Mouse (Mus musculus) frontal cortex, adult 2 months (tissue): ENCODE measurements around the gene Gm9745. TPM values are rescaled to one million over a fixed set of nuclear protein-coding genes. Genes with fewer than 3 reads are reported as not detected.
A peak's percentile ranks its signal among the peaks of the same experiment; 100 is the strongest.
"Not testable (repeated sequence)": the region's sequence is repeated elsewhere in the genome, so short reads cannot be mapped to it uniquely, and the experiment has no call there.

Experiments used
- DNase-seq, 2 experiments: peaks; one replicate each; pipeline ENCODE4 v3.0.0; 2022; ENCODE audit warnings: low spot score in 1 of 2; ENCODE audit errors: extremely low spot score in 1 of 2
- polyA plus RNA-seq: library from polyadenylated mRNA; depleted of rRNA; stranded (reverse); fragments of >200 nt; gene quantifications from 2 replicates; pipeline ENCODE4 v1.2.3, GENCODE M21; 2012; rRNA removed

The Gm9745 gene
- 0.12 TPM in 1 of 2 replicates, not detected in the other for polyA plus RNA-seq

DNA sequence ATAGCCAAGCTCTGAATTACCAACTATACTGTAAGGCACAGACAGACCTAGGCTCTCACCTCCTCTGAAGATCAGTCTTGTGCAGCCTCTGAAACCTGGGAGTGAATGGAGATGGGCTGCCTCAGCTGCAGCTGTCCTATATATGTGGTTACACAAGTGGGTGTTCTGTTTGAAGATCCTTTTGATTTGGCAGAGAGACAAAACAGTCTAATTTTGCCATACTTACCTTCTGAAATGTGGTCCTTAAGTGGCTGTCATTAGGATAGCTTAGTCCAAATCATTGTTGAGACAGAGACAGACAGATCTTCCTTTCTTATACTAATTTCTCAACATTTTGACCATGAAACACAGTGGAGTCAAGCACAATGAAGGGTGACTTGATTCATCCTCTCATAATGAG lies at the start of gene Gm9745:
Gm9745 (minus strand) TSS at position 101 of the 400 bp plus-strand sequence.
- DNase-seq, result not testable (repeated sequence)

DNA sequence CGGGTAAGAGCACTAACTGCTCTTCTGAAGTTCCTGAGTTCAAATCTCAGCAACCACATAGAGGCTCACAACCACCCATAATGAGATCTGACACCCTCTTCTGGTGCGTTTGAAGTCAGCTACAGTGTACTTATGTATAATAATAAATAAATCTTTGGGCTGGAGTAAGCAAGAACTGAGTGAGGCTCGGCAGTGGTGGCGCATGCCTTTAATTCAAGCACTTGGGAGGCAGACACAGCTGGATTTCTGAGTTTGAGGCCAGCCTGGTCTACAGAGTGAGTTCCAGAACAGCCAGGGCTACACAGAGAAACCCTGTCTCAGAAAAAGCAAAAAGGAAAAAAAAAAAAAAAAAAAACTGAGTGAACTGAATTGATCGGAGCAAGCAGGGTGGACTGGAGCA lies 49.2 kb upstream of the Gm9745 start:
- DNase-seq, result not testable (repeated sequence)

DNA sequence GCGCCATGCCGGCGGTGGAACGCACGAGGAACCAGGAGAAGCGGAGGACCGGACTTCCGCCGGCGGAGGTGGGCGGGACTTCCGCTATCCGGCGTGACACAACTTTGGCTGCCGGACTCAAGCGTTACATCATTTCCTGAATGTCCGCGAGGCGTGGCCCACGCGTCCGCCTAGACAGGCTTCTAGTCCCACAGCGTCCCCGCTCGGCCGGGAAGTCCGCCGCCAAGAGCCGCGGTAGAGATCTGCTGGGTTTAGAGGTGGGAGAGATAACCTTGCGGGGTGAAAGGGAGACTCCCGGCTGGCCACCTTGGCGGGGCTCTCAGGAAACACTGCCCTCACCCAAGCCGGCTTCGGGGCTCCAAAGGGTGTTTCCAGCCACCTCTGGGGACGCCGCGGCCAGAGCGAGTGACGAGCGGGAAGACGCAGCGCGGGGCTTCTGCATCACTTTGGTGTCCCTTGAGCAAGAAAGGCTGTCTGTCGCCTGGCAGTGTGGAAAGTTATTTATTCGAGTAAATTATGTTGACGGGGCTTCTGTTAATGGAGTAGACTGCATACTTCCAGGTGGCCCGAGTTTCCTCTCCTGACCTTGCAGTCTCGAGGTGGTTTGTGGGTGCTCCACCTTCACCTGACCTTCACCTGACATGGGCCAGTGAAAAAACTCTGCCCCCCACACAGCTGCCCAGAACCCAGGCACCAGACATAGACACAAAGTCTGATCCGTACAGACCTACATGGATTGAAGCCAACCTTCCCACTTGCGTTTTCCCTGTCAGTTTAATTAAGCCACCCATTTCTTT lies 48.2 kb upstream of the Gm9745 start, which contains the start of gene Gtpbp4:
Gtpbp4 (minus strand) TSS at position 94 of the 797 bp plus-strand sequence.
- peak; percentile 96 to 98 for DNase-seq

DNA sequence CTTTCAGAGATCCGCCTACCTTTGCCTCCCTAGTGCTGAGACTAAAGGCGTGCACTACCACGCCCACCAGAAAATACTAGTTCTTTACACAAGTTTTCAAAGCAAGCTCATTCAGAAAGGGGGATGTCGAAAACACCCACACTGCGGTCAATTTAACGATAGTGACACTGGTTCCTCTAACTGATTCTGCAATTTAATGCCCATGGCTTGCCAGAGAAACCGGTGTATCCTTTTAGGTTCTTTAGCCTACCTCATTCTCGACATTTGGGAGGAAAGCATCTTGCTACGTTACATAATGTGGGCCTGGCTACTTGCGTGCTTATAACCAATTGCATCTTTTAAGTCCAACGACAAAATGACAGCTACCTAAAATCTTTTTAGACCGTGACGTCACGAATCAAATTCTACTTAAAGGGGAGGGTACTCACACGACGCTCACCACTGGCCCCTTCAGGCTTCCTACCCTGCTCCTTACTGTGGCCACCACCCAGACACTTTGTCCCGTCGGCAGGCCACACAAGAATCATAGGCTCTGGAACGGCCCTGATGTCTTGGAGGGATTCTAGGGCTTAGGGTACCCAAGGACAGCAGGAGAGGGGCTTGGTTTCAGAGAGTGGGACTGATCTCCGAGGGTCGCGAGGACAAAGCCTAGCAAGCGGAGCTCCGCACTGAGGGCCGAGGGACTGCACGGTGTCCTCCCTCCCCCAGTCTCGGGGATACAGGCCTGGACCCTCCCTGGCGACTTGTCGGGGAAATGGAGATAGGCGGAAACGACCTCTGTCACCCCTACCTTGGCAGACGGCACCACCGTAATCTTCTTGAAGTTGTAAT lies 47.3 kb upstream of the Gm9745 start:
- peak; percentile 3 to 35 for DNase-seq

DNA sequence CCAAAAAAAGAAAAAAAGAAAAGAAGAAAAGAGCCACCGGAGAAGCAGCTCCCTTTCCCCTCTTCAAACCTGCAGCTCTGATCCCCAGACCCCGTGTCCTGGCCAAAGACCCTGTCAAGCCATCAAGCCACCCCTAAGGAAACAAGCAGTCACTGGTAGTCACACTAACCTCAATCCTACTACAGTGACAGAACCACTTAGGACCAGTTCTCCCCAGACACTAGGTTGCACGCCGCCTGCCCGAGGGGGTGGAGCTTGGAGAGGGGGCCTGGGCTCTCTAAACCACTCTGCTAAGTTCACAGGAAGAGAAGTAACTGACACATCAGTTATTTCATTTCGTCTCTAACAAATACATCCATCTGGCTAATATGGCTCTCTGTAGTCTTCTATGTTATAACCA lies 44.2 kb upstream of the Gm9745 start:
- no peak for DNase-seq

DNA sequence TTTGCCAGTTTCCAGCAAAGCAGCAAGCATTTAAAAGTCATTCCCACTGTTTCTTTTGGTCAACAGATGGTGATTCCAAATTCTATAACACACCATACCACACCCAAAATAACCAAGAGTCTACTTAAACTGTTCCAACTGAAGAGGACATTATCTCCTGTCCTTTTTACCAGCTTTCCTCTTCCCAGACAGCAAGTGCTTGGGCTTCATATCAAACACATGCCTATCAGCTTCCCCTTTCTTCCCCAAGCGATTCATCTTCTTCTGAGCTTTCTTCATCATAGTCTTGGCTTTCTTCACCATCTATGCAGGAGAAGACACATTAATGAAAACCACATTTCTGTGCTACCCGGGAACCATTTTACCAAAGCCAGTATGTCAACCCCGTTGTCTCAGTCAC lies 24.9 kb upstream of the Gm9745 start:
- DNase-seq, result no peak

DNA sequence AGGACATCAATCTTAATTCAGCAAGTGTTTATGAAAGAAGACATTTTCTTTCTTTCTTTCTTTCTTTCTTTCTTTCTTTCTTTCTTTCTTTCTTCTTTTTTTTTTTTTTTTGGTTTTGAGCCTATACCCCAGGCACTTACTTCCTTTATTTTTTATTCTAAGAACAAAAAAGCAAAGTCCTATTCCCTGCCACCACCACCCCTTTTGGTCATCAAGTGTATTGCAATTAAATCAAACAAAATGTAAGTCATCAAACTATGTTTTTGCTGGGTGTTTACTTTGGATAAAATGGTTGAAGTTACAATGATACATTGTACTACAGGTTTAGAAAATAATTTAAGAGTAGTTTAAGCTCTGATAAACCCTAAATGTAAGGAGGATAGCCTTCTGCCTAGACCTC lies 24.3 kb upstream of the Gm9745 start:
- DNase-seq, result no peak

DNA sequence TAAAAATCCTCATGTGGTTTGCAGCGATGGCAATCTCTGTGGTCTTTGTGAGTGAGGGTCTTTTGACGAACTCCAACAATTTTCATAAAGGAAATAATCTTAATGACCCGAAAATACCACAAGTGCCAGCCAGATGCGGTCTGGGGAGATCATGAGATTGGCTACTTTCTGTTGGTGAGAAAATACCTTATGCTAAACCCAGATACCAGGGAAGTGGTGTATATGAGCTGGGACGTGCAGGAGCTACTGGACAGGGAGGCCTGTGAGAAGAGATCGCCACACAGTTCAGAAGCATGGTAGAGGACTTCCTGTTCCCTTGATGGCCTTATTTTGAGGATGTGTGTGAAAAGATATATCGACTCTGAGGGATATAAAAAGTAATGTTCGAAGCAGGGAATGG lies 19.7 kb upstream of the Gm9745 start:
- no peak for DNase-seq

DNA sequence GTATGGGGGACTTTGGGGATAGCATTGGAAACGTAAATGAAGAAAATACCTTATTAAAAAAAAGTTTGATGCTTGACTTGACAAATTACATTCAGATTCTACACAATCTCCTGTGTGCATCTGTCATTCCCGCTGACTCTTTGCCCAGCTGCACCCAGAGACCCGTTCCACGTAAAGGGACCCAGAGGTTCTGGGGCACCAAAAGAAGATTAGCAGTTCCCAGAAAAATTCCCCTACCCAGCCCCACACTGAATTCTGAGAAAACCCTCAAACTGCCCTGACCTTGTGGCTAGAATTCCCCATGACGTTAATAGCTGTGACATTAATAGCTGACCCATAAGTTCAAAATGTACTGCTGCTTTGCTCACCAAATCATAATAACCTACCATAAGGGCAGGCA lies 17.2 kb upstream of the Gm9745 start:
- no peak for DNase-seq

DNA sequence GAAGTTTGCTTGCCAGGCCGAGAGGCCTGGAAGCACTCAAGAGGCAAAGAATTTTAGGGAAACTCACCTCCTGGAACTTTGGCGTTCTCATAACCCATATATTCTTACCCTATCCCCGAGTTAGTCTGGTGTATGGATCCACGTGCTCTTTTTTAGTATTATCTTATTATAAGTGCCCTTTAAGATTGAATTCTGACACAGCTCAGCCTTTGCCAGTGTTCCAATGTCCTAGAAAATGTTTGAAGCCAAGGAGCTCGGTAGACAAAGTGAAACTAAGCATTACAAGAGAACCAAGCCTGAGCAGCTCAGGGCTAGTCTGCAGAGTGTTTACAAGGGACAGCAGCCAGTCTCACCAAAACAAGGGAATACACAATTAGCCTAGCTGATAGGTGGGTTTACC lies 14.2 kb upstream of the Gm9745 start:
- not testable (repeated sequence) for DNase-seq

DNA sequence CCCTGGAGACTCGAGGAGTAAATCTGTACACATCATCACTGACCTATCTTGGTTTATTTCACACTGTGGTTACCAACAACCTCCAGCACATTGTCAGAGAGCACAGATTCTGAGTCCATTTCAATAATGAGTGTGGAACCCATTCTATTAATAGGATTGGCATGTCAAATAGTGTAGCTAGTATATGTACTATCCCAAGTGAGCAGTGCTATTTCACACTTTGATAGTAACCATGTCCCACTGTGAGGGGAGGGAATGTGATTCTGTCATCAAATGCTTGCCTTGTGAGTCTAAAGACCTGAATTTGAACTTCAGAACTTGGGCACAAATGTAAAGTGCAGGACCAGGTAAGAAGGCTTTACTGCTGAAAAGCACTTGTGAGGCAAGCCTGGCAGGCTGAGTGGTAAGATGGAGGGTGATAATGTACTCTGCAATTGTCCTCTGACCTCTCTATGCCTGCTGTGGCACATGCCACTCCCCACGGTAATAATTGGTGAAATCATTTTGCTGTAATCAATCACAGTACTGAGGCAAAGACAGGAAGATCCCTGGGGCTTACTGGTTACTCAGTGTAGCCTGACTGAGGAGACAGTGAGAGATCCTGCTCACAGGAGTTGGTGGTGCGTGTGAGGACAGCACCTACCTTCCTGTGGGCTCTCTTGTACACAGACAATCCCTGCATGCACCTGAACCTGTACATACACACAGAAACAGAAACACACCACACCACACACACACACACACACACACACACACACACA lies 13.3 kb upstream of the Gm9745 start:
- not testable (repeated sequence) for DNase-seq

DNA sequence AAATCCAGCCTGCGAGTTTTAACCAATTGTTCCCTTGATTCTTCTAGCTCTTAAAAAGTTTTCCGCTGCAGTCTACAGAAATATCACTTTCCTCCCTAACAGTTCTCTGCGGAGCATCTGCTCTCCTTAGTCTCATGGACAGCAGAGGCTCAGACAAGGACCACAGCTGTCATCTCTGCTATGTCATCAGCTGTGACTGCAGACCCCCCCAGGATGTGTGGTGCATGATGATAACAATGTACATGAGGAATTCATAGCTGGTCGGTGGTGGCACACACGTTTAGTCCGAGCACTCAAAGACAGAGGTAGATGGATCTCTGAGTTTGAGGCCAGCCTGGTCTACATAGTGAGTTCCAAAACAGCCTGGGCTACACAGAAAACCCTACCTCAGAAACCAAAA lies 11.5 kb upstream of the Gm9745 start:
- DNase-seq, result not testable (repeated sequence)

DNA sequence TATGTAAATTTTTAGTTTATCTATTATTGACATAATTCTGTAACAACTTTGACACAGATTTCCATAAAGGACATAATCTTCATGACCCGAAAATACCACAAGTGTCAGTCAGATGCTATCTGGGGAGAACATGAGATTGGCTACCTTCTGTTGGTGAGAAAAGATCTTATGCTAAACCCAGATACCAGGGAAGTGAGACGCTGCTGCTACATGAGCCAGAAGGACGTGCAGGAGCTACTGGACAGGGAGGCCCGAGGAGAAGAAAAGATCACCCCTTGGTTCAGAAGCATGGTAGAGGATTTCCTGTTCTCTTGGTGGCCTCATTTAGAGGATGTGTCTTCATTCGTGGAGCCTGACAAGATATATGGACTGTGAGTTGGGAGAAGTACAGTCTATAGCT lies 11.0 kb upstream of the Gm9745 start:
- DNase-seq, result not testable (repeated sequence)

DNA sequence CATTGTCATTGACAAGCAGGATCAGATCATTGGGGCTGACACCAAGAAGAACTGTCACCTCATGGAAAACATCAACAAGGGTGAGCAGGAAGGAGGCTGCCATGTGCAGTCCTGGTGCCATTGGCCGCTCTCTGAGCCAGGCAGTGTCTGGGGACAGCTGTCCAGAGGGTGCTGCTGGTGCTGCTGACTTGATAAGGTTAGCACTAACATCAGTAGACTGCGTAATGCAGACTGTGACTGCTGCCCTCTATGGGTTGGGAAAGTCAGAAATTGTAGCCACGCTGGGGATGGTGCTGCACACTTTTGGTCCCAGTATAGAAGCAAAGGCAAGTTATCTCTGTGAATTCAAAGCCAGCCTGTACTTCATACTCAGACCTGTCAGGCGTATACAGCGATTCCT lies 8.8 kb upstream of the Gm9745 start:
- not testable (repeated sequence) for DNase-seq

DNA sequence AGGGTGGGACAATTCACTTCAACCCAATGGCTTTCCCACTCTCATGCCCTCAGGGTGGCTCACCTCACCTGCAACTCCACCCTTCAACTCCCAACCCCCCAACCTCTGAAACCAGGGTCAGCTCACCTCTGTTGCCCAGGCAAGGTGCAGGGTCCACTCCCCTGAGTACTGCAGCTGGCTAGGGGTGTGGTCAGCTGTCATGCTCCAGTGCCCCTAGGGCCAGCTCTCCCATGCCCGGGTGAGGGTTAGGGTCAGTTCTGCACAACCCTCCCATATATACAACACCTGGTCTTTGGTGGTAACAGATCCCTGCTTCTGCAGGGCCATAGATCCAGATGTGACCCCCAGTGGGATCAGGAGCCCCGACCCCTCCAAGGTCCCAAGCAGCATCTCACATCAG lies 7.1 kb upstream of the Gm9745 start:
- DNase-seq, result not testable (repeated sequence)

DNA sequence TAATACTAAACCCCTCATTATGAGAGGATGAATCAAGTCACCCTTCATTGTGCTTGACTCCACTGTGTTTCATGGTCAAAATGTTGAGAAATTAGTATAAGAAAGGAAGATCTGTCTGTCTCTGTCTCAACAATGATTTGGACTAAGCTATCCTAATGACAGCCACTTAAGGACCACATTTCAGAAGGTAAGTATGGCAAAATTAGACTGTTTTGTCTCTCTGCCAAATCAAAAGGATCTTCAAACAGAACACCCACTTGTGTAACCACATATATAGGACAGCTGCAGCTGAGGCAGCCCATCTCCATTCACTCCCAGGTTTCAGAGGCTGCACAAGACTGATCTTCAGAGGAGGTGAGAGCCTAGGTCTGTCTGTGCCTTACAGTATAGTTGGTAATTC lies 4.5 kb upstream of the Gm9745 start, which contains the start of gene Idi2:
Idi2 (plus strand) TSS at position 301 of the 400 bp plus-strand sequence.
- not testable (repeated sequence) for DNase-seq

DNA sequence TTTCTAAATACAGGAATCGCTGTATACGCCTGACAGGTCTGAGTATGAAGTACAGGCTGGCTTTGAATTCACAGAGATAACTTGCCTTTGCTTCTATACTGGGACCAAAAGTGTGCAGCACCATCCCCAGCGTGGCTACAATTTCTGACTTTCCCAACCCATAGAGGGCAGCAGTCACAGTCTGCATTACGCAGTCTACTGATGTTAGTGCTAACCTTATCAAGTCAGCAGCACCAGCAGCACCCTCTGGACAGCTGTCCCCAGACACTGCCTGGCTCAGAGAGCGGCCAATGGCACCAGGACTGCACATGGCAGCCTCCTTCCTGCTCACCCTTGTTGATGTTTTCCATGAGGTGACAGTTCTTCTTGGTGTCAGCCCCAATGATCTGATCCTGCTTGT lies 4.2 kb downstream of the Gm9745 start:
- not testable (repeated sequence) for DNase-seq

DNA sequence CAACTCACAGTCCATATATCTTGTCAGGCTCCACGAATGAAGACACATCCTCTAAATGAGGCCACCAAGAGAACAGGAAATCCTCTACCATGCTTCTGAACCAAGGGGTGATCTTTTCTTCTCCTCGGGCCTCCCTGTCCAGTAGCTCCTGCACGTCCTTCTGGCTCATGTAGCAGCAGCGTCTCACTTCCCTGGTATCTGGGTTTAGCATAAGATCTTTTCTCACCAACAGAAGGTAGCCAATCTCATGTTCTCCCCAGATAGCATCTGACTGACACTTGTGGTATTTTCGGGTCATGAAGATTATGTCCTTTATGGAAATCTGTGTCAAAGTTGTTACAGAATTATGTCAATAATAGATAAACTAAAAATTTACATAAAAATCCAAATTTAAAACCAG lies 6.3 kb downstream of the Gm9745 start:
- not testable (repeated sequence) for DNase-seq

DNA sequence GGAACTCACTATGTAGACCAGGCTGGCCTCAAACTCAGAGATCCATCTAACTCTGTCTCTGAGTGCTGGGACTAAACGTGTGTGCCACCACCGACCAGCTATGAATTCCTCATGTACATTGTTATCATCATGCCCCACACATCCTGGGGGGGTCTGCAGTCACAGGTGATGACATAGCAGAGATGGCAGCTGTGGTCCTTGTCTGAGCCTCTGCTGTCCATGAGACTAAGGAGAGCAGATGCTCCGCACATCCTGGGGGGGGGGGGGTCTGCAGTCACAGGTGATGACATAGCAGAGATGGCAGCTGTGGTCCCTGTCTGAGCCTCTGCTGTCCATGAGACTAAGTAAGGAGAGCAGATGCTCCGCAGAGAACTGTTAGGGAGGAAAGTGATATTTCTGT lies 6.9 kb downstream of the Gm9745 start:
- DNase-seq, result not testable (repeated sequence)

DNA sequence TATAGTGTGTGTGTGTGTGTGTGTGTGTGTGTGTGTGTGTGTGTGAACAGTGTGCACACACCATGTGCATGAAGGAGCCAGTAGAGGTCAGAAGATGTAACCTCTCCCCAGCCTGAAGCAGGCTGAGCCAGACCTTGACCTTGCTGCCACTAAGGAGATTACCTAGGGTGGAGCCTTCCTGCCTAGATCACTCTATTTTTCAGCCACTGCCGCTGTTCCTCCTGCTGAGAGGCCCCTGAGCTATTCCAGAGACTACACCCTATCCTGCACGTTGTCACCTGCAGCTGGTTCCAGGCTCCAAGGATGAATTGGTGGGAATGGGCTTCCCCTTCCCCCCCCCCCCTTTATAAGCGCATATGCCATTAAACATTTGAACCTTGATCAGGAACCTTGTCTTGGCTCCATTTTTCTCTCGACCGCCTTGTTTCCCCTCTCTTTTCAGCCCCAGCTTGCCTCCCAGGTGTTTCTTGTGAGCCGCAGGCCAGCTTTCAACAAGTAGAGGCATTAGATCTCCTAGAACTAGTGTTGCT lies 10.4 kb downstream of the Gm9745 start:
- DNase-seq, result not testable (repeated sequence)
